Mouse (Mus musculus) frontal cortex, postnatal 14 days (tissue): ENCODE data around the gene Mbl1.

Source experiments
- DNase-seq, 2 experiments: peaks; one replicate each; pipeline ENCODE4 v3.0.0; 2022; ENCODE audit warnings: low spot score in 2 of 2

The Mbl1 gene

GRCm38 (mm10) chr14:41189496-41189895 is 38.2 kb downstream of the Mbl1 start:
- no peak for DNase-seq

- no peak for DNase-seq
Measured at GRCm38 (mm10) chr14:41198037-41198730, 46.9 kb downstream of the Mbl1 start.
